Mouse (Mus musculus) Patski (cell line): ENCODE results near the gene Bbs2. TPM values are rescaled to one million over a fixed set of nuclear protein-coding genes. Genes with fewer than 3 reads are reported as not detected.
A peak's percentile ranks its signal among the peaks of the same experiment; 100 is the strongest.

ENCODE experiments used
- ATAC-seq: fragments of 100-300 bp; one replicate; pipeline ENCODE4 v1.8.0; 2021
- CTCF ChIA-PET: fragments of 350-600 bp; sonication (Branson Sonifier 250); formaldehyde crosslinking; loops from one replicate; lab custom pipeline; 2022; ENCODE audit warnings: inconsistent platforms; lab: Charles Lee
- POLR2A ChIA-PET: fragments of 350-600 bp; sonication (Branson Sonifier 250); formaldehyde crosslinking; loops from one replicate; lab custom pipeline; 2022; ENCODE audit warnings: antibody characterized with exemption, inconsistent platforms; lab: Charles Lee
- DNase-seq: peaks from one replicate; pipeline ENCODE4 v3.0.0-alpha.2; 2011; ENCODE audit warnings: low read depth, low spot score
- H3K27me3 ChIP-seq: fragments of 371-371 bp; one replicate; pipeline ENCODE4 v1.5.1; 2021
- CTCF ChIP-seq: fragments of 100-300 bp; IDR thresholded peaks from one replicate; pipeline ENCODE4 v1.5.1; 2021
- in situ Hi-C: fragments of 300-500 bp; cut with MboI; formaldehyde crosslinking; loops from 3 replicates; pipeline ENCODE4 v1.11.1; 2018; ENCODE audit warnings: low pct_unique_long_range_greater_than_20kb, mixed read lengths
- polyA plus RNA-seq: library from polyadenylated mRNA; unstranded; gene quantifications from one replicate; pipeline ENCODE4 v1.2.3, GENCODE M21; 2021

The Bbs2 gene
- polyA plus RNA-seq, 1 experiment from 2014 or later = 28.0 TPM

DNA sequence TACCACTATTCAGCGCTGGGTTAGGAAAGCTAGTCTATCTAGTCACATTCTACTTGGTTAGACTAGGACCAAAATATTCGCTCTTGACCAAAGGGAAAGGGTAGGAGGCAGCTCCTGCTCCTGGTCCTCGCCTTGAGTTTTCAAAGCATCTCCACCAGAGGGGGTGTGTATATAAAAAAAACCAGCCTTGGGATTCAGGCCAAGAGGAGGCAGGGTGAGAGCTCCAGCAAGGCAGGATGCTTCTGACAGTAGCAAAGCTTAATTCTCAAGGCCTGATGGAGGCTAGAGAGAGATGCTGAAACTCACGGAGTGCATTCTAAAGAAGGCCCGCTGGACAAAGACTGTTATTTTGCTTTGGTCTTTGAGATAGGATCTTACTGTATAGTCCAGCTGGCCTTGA is 5.4 kb upstream of the Bbs2 start:
- POLR2A ChIA-PET = no interaction called here
- DNase-seq = no peak

DNA sequence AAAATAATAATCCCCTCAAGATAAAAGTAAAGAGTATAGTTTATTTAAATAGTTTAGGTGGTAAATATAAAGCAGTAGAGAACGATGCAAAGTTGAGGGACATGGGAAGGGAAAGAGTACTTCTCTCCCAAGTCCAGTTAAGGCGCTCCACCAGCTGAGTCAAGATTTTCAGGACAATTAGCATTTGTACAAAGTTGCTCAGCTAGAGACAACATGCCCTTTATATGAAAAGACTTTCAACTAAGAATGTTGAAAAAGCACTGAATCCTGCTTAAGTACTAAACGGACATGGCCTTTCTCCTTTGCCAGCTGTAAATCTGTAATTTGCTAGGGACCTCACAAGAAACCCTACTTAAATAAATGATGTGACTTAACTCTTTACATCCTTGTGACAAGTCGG is 268 bp upstream of the Bbs2 start:
- DNase-seq = no peak
- CTCF ChIA-PET = interaction anchor here (2.9 to 4.3 kb wide), 2 partner anchors 101 to 107 kb away, joined by 9 to 21 read pairs; no protein-coding TSS in a partner anchor

More for the DNA sequence above, 5.4 kb upstream of the Bbs2 start:
- in situ Hi-C loops = loop anchor here (5.0 kb wide), 1 partner anchor 98 kb away; no protein-coding TSS in a partner anchor
- CTCF ChIA-PET = interaction anchor here (1.1 to 2.6 kb wide), 2 partner anchors 11 to 95 kb away, joined by 3 to 9 read pairs; no protein-coding TSS in a partner anchor
- peak; percentile 42 for TF ChIP-seq CTCF
- no peak for ATAC-seq
- H3K27me3 ChIP-seq = peaks cover 14% of the 10 kb centered on the region

DNA sequence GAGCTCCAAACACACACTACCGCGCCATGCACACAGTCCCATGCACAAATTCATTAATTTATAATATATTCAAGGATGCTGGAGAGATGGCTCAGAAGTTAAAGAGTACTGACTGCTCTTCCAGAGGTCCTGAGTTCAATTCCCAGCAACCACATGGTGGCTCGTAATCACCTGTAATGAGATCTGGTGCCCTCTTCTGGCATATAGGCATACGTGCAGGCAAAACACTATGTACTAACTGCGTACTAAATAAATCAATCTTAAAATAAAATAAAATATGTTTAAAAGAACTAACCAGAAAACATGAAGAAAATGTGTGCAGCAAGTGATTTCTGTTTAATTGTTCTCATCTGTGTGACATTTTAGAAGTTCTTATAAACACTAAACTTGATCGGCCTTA is 4.4 kb downstream of the Bbs2 start:
- in situ Hi-C loops = no loop called here
- DNase-seq = no peak

More for the DNA sequence above, 268 bp upstream of the Bbs2 start:
- peaks cover 8% of the 10 kb centered on the region for H3K27me3 ChIP-seq
- ATAC-seq = no peak
- POLR2A ChIA-PET = interaction anchor here (1.1 to 1.4 kb wide), 2 partner anchors 42 to 101 kb away, joined by 3 read pairs; no protein-coding TSS in a partner anchor
- in situ Hi-C loops = no loop called here
- TF ChIP-seq CTCF = no peak

DNA sequence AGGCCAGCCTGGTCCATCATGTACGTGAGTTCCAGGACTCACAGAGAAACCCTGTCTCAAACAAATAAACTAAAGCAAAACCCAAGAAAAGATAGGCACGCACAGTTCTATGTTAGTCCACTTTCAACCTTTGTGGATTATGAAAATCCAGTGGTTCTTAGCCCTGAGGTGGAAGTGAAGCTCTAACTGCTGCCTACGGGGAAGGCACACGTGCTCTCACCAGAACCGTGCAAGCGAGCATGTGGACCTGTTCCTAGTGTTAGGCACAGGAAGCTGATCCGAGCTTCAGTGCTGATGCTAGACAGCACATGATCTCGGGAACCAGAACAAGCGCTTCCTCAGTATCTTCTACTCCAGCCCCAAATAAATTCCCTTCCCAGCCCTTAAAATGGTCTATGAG is 5.9 kb downstream of the Bbs2 start:
- ChIA-PET CTCF (interaction anchor here (0.8 to 1.8 kb wide), 4 partner anchors 13 to 107 kb away, joined by 3 to 4 read pairs (median 3); no protein-coding TSS in a partner anchor), POLR2A (interaction anchor here (1.2 kb wide), 1 partner anchor 113 kb away, joined by 3 read pairs; no protein-coding TSS in a partner anchor)
- H3K27me3 ChIP-seq = no peaks in the 10 kb centered on the region
- in situ Hi-C loops = no loop called here
- TF ChIP-seq CTCF = no peak
- DNase-seq (no peak), ATAC-seq (no peak)

More for the DNA sequence above, 4.4 kb downstream of the Bbs2 start:
- POLR2A ChIA-PET = interaction anchor here (1.2 kb wide), 1 partner anchor 111 kb away, joined by 3 read pairs; no protein-coding TSS in a partner anchor
- ATAC-seq = no peak
- CTCF ChIA-PET = interaction anchor here (1.0 to 1.8 kb wide), 2 partner anchors 16 to 105 kb away, joined by 3 to 4 read pairs; no protein-coding TSS in a partner anchor
- H3K27me3 ChIP-seq = no peaks in the 10 kb centered on the region
- TF ChIP-seq CTCF = peak; percentile 70

DNA sequence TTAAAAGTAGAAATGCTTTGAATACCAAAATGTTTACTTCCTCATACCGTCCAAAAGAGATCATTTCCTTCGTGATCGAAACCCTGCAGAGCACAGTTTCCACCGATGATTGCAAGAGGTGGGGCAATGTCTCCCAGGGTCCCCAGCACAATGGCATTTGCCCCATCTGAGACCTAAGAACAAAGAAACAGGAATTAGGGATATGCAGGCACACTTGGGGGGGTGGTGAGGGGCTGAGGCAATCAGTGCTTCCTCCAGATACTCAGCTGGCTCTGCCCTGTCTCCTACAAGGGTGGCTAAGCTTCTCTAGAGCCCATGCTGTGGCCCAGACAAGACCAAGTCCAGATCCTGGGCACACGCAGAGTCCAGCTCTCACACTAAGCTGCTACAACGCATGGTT is 9.0 kb downstream of the Bbs2 start:
- no peaks in the 10 kb centered on the region for H3K27me3 ChIP-seq
- TF ChIP-seq CTCF = no peak
- in situ Hi-C loops = no loop called here
- POLR2A ChIA-PET = no interaction called here
- CTCF ChIA-PET = no interaction called here
- ATAC-seq (no peak), DNase-seq (no peak)

DNA sequence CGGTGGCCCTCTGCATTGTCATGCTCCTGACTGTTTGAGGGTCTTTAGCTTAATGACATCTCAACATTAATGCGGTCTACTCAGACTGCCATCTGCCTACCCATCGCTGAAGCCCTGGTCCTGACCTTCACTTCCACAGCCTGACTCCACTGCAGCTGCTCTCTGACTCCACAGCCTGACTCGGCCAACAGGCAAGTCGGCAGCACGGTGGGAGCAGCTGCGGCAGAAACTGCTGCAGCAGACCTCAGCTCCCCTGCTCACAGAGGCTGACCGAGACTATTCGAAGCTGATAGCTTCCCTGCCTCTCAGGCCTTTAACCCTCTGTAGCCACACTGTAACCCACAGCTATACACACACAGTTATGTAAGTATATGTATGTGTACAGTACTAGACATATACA is 10.8 kb downstream of the Bbs2 start:
- ATAC-seq (no peak), DNase-seq (no peak)
- in situ Hi-C loops = no loop called here
- H3K27me3 ChIP-seq = no peaks in the 10 kb centered on the region
- ChIA-PET POLR2A (interaction anchor here (0.7 kb wide), 1 partner anchor 199 kb away, joined by 3 read pairs; no protein-coding TSS in a partner anchor), CTCF (interaction anchor here (0.6 kb wide), 1 partner anchor 746 kb away, joined by 4 read pairs; no protein-coding TSS in a partner anchor)
- no peak for TF ChIP-seq CTCF

DNA sequence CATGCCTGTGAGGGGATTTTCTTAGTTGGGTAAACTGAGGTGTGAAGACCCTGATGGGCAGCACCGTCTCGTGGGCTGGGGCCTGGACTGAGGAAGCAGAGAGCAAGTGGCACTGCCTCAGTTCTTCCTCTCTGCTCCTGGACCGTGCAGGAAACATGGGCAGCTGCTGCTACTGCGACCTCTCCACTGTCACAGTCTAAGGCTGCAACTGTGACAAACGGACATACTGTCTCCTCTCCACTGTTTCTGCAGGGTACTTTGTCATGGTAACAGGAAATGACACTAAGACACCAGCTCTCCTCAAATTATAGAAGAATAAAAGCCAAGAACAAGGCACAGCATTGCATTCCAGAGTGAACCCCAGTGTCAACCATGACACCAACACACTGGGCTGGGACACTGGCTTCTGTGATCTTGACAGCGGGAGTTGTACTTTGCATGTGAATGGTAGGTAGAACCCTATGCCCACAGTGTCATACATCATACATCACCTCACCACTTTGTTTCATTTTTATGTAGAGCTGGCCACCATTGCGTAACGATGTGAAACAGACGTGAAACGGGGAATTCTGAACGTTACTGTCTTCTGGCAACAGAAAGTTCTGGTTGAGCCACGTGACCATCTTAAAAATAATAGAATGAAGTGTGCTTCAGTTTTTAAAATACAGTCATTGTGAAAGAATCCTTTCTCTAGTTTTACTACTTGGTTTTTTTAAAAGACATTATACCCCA is 22.1 kb downstream of the Bbs2 start:
- H3K27me3 ChIP-seq = no peaks in the 10 kb centered on the region
- DNase-seq (no peak), ATAC-seq (no peak)
- in situ Hi-C loops = no loop called here
- ChIA-PET CTCF (interaction anchor here (1.3 kb wide), 2 partner anchors 13 to 17 kb away, joined by 3 to 4 read pairs; no protein-coding TSS in a partner anchor), POLR2A (no interaction called here)
- TF ChIP-seq CTCF = no peak

DNA sequence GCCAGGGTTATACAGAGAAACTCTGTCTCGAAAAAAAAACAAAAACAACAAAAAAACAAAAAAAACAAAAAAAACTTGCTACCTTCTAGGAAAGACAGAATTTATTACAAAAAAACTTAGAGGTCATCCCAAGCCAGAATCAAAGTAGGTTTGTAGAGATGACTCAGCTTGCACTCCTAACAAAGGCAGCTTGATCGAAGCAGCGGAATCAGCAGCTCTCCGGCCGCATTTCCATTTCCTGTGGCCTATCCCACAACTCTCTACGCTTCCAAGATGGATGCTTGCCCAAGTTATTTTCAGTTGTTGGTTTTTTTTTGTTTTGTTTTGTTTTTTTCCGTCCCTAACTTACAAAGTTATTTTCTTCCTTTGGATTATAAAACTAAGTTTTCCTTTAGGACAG is 29.9 kb downstream of the Bbs2 start:
- no peaks in the 10 kb centered on the region for H3K27me3 ChIP-seq
- POLR2A ChIA-PET = interaction anchor here (0.6 kb wide), 1 partner anchor 12 kb away, joined by 3 read pairs; no protein-coding TSS in a partner anchor
- no peak for TF ChIP-seq CTCF
- DNase-seq (no peak), ATAC-seq (no peak)
- in situ Hi-C loops = no loop called here
- CTCF ChIA-PET = no interaction called here

DNA sequence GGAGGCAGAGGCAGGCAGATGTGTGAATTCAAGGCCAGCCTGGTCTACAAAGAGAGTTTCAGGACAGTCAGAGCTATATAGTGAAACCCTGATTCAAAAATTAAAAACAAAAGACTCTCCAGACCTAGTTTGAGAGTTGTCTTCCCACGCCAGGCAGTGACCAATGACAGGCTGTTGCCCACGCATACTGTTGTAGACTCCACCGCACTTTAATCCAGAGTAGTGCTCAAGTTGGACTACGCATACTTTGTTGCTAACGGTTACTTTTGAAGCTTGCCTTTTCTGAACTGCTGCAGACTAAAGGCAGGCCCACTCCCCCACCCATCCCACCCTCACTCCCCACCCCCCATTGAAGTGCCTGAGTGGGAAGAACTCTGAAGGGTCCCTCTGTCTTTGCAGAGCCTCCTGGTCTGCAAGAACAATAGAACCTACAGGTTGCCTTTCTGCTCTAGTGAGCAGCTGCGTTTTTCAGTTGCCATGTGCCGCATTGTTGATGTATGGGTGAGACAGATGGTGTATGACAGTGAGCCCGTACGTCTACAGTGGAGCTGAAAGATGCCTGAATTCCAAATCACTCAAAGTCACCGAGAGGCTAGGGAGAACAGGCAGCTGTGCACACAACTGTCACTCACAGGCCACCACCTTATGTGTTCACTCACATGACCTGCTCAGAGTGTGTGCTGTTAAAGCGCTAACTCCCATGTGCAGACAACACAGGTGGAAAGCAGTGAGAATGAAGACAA is 32.4 kb downstream of the Bbs2 start:
- in situ Hi-C loops = no loop called here
- H3K27me3 ChIP-seq = no peaks in the 10 kb centered on the region
- ChIA-PET CTCF (interaction anchor here (0.8 kb wide), 1 partner anchor 27 kb away, joined by 3 read pairs; no protein-coding TSS in a partner anchor), POLR2A (interaction anchor here (0.5 to 0.9 kb wide), 2 partner anchors 32 to 51 kb away, joined by 3 read pairs; no protein-coding TSS in a partner anchor)
- no peak for DNase-seq
- TF ChIP-seq CTCF = no peak
- no peak for ATAC-seq
